Mouse (Mus musculus) testis, adult 2 months (tissue): Measurements from ENCODE around the gene Them7. TPM values are rescaled to one million over a fixed set of nuclear protein-coding genes. Genes with fewer than 3 reads are reported as not detected.

ENCODE experiments used
- H3K27ac ChIP-seq: fragments of 200-500 bp; 2 replicates; pipeline ENCODE4 v1.5.1; 2012; ENCODE audit warnings: low read depth, low read length; ENCODE audit not compliant: control insufficient read depth, insufficient read depth
- H3K27me3 ChIP-seq: fragments of 200-500 bp; 2 replicates; pipeline ENCODE4 v1.6.1; 2012; ENCODE audit warnings: mild to moderate bottlenecking, low read length, moderate library complexity; ENCODE audit not compliant: control insufficient read depth, insufficient read depth
- H3K36me3 ChIP-seq: fragments of 200-500 bp; 2 replicates; pipeline ENCODE4 v1.6.1; 2012; ENCODE audit warnings: mild to moderate bottlenecking, low read length; ENCODE audit not compliant: control insufficient read depth, insufficient read depth
- H3K4me1 ChIP-seq: fragments of 200-500 bp; 2 replicates; pipeline ENCODE4 v1.6.1; 2012; ENCODE audit warnings: low read length; ENCODE audit not compliant: control insufficient read depth, insufficient read depth
- H3K4me3 ChIP-seq: fragments of 200-500 bp; 2 replicates; pipeline ENCODE4 v1.5.1; 2012; ENCODE audit warnings: low read depth, mild to moderate bottlenecking, low read length, moderate library complexity, mixed read lengths; ENCODE audit not compliant: control insufficient read depth
- CTCF ChIP-seq: fragments of 200-500 bp; IDR thresholded peaks from 2 replicates; pipeline ENCODE4 v1.5.1; 2012; ENCODE audit warnings: low read depth, mild to moderate bottlenecking, inconsistent platforms, low read length, moderate library complexity; ENCODE audit not compliant: control insufficient read depth, insufficient read depth, insufficient replicate concordance
- POLR2A ChIP-seq: fragments of 200-500 bp; IDR thresholded peaks from 2 replicates; pipeline ENCODE4 v1.6.1; 2012; ENCODE audit warnings: low read depth, mild to moderate bottlenecking, inconsistent platforms, low read length, moderate library complexity; ENCODE audit not compliant: control insufficient read depth
- polyA plus RNA-seq: library from polyadenylated mRNA; depleted of rRNA; stranded (reverse); fragments of >200 nt; gene quantifications from 2 replicates; pipeline ENCODE4 v1.2.3, GENCODE M21; 2012

The Them7 gene
- polyA plus RNA-seq, 1 experiment = 0.56 TPM

DNA sequence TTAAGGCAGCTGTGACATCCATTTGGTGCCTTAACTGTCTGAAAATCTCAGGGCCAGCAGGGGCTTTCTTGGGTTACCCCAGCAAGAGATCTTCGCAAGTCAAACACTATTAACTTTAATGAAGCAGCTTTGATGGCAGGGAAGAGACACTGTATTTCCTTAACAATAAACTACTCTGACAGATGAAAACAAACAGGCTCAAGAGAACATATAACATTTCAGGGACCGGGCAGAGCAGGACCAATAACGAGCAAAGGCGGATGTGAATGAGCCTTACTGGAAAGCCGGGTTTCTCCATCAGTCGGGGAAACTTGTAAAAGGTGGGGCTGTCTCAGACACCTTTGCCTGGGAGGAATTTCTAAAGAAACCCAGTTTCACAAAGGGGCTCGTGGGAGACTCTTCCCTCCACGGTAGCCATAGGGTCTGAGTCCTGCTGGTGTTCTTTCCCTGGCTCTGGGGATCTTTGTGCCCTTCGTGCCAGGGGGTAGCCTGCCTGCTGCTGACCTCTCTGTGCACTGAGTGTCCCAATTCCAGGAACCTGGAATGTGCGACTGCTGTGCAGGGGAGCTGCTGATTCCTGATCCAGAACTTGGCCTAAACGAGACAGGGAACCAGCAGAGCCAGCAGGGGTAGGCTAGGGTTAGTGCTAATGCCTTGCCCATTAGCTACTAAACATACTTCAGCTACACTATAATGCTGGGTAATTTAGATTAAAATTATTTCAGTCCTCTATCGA, 11.4 kb downstream of the Them7 start:
- TF ChIP-seq CTCF = no peak
- TF ChIP-seq POLR2A = no peak
- Histone ChIP-seq H3K4me1 (no peaks in the 10 kb centered on the region), H3K27ac (no peak overlapping the region), H3K4me3 (no peak overlapping the region), H3K36me3 (no peaks in the 10 kb centered on the region), H3K27me3 (no peaks in the 10 kb centered on the region)

GRCm38 (mm10) chr2:105237424-105237823, 13.3 kb downstream of the Them7 start:
- no peak overlapping the region for H3K4me3 ChIP-seq
- no peak overlapping the region for H3K27ac ChIP-seq
- H3K27me3 ChIP-seq = no peaks in the 10 kb centered on the region
- H3K36me3 ChIP-seq = no peaks in the 10 kb centered on the region
- no peaks in the 10 kb centered on the region for H3K4me1 ChIP-seq
- no peak for TF ChIP-seq CTCF
- no peak for TF ChIP-seq POLR2A

GRCm38 (mm10) chr2:105237841-105238240, 13.7 kb downstream of the Them7 start:
- no peaks in the 10 kb centered on the region for H3K36me3 ChIP-seq
- no peak overlapping the region for H3K4me3 ChIP-seq
- no peak overlapping the region for H3K27ac ChIP-seq
- H3K4me1 ChIP-seq = no peaks in the 10 kb centered on the region
- no peaks in the 10 kb centered on the region for H3K27me3 ChIP-seq
- TF ChIP-seq CTCF = no peak
- no peak for TF ChIP-seq POLR2A

- Histone ChIP-seq H3K4me1 (no peaks in the 10 kb centered on the region), H3K27ac (no peak overlapping the region)
- TF ChIP-seq CTCF = no peak
- TF ChIP-seq POLR2A = no peak
Measured at GRCm38 (mm10) chr2:105238775-105239174, 14.7 kb downstream of the Them7 start.

GRCm38 (mm10) chr2:105240631-105241030, 16.5 kb downstream of the Them7 start:
- Histone ChIP-seq H3K36me3 (no peaks in the 10 kb centered on the region), H3K27ac (no peak overlapping the region), H3K4me1 (no peaks in the 10 kb centered on the region), H3K27me3 (no peaks in the 10 kb centered on the region), H3K4me3 (no peak overlapping the region)
- no peak for TF ChIP-seq POLR2A
- TF ChIP-seq CTCF = no peak

More at GRCm38 (mm10) chr2:105238775-105239174, 14.7 kb downstream of the Them7 start:
- Histone ChIP-seq H3K36me3 (no peaks in the 10 kb centered on the region), H3K4me3 (no peak overlapping the region), H3K27me3 (no peaks in the 10 kb centered on the region)

DNA sequence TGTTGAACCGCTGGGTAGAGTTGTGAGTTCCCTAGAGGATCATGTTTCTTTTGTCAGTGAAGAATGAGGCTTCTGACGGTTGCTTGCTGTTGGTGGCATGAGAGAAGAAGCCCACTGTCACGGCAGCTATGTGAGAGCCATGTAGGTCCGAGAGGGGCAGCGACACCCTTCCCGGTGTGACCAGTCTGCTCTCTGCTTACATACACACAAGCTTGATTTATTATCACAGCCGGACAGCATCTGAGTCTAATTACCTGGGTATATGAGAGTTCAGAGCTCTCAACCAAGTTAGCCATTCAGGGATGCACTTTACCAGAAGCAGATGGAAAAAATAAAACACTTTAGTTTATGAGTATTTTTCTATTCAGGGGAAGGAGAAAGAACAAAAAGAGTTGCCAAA, 18.8 kb downstream of the Them7 start:
- no peak for TF ChIP-seq CTCF
- TF ChIP-seq POLR2A = no peak
- H3K4me1 ChIP-seq = no peaks in the 10 kb centered on the region
- H3K27me3 ChIP-seq = no peaks in the 10 kb centered on the region
- no peak overlapping the region for H3K4me3 ChIP-seq
- H3K27ac ChIP-seq = no peak overlapping the region
- no peaks in the 10 kb centered on the region for H3K36me3 ChIP-seq

DNA sequence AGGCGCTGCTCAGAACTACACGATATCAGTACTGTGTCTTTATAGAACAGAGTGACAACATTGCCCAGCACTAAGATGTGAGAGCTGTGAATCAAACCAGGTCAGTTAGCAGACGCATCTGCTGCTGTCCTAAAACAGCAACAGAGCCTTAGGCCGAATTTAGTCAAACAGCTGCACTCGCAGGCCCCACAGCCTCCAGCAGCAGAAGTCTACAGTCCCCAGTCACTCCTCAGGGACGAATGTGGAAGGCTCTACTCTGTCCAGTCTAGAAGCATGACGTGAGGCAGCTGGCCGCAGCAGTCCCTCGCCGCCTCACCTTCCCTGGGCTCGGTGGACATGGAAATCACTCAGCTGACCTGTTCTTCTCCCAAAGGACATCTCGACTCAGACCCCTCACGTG, 20.6 kb downstream of the Them7 start:
- TF ChIP-seq POLR2A (no peak), CTCF (no peak)
- Histone ChIP-seq H3K27me3 (no peaks in the 10 kb centered on the region), H3K27ac (no peak overlapping the region), H3K36me3 (no peaks in the 10 kb centered on the region), H3K4me3 (no peak overlapping the region), H3K4me1 (no peaks in the 10 kb centered on the region)
